Mouse (Mus musculus): ENCODE results near the gene Atp5b. TPM values are rescaled to one million over a fixed set of nuclear protein-coding genes. Genes with fewer than 3 reads are reported as not detected.

Atp5b gene
- polyA plus RNA-seq, 1 experiment from 2014 or later, result 2,183 TPM

GRCm38 (mm10) chr10:128053001-128053400 lies 30.1 kb upstream of the Atp5b start:
- H3K27me3 ChIP-seq (ENCODE audit: insufficient read depth, low read length), result no peaks in the 10 kb centered on the region
- 91% methylated on average over 8 of the region's 8 CpGs for WGBS
- no peak for TF ChIP-seq CTCF (IDR thresholded peaks at IDR 0.05; ENCODE audit: low read depth)
- DNase-seq (no peak), ATAC-seq (ENCODE audit: insufficient read depth) (no peak)
- no peak overlapping the region for H3K27ac ChIP-seq (ENCODE audit: low read depth)
- H3K4me2 ChIP-seq, result no peak overlapping the region
- no peaks in the 10 kb centered on the region for H3K9me3 ChIP-seq (ENCODE audit: low read depth, low read length)
- H3K4me3 ChIP-seq (ENCODE audit: low read depth, low read length), result no peak overlapping the region
- H3K36me3 ChIP-seq (ENCODE audit: insufficient read depth), result peaks cover 35% of the 10 kb centered on the region
- H3K4me1 ChIP-seq (ENCODE audit: insufficient read depth), result peaks cover 4% of the 10 kb centered on the region; the same call in 1 of the 2 replicates
- no peak overlapping the region for H3K9ac ChIP-seq

- no peaks in the 10 kb centered on the region for H3K9me3 ChIP-seq (ENCODE audit: low read depth, low read length)
- peak overlapping the region; percentile 97 for H3K27ac ChIP-seq (ENCODE audit: low read depth)
- peak overlapping the region; percentile 93 for H3K4me2 ChIP-seq
- H3K4me3 ChIP-seq (ENCODE audit: low read depth, low read length), result peak overlapping the region; percentile 72
- H3K36me3 ChIP-seq (ENCODE audit: insufficient read depth), result peaks cover 18% of the 10 kb centered on the region; the same call in 1 of the 2 replicates
- under 1% methylated on average over 18 of the region's 18 CpGs for WGBS
- ATAC-seq (ENCODE audit: insufficient read depth) (peak; percentile 44), DNase-seq (no peak)
- TF ChIP-seq CTCF (IDR thresholded peaks at IDR 0.05; ENCODE audit: low read depth), result no peak
- H3K4me1 ChIP-seq (ENCODE audit: insufficient read depth), result peaks cover 11% of the 10 kb centered on the region
- H3K9ac ChIP-seq, result peak overlapping the region; percentile 85
- no peaks in the 10 kb centered on the region for H3K27me3 ChIP-seq (ENCODE audit: insufficient read depth, low read length)
Measured at GRCm38 (mm10) chr10:128058184-128058583, 24.9 kb upstream of the Atp5b start.

GRCm38 (mm10) chr10:128058601-128059151 lies 24.4 kb upstream of the Atp5b start, which contains the start of gene Ptges3:
Ptges3 (plus strand) TSS chr10:128058954.
- WGBS, result under 1% methylated on average over 70 of the region's 72 CpGs
- peak within 1 kb of the TSS; percentile 85 for H3K9ac ChIP-seq
- no peak for TF ChIP-seq CTCF (IDR thresholded peaks at IDR 0.05; ENCODE audit: low read depth)
- H3K9me3 ChIP-seq (ENCODE audit: low read depth, low read length), result no peaks in the 10 kb centered on the region
- peak within 1 kb of the TSS; percentile 93 for H3K4me2 ChIP-seq
- peaks cover 11% of the 10 kb centered on the region for H3K4me1 ChIP-seq (ENCODE audit: insufficient read depth)
- ATAC-seq (ENCODE audit: insufficient read depth) (peak; percentile 92), DNase-seq (peak; percentile 99)
- no peaks in the 10 kb centered on the region for H3K27me3 ChIP-seq (ENCODE audit: insufficient read depth, low read length)
- peak within 1 kb of the TSS; percentile 72 for H3K4me3 ChIP-seq (ENCODE audit: low read depth, low read length)
- peaks cover 21% of the 10 kb centered on the region for H3K36me3 ChIP-seq (ENCODE audit: insufficient read depth)
- H3K27ac ChIP-seq (ENCODE audit: low read depth), result peak within 1 kb of the TSS; percentile 97

- peak overlapping the region; percentile 93 for H3K4me2 ChIP-seq
- TF ChIP-seq CTCF (IDR thresholded peaks at IDR 0.05; ENCODE audit: low read depth), result 0 out of 2 replicates have a peak, but pooled peaks have one; percentile 8
- H3K27me3 ChIP-seq (ENCODE audit: insufficient read depth, low read length), result no peaks in the 10 kb centered on the region
- H3K36me3 ChIP-seq (ENCODE audit: insufficient read depth), result peaks cover 26% of the 10 kb centered on the region
- peaks cover 11% of the 10 kb centered on the region for H3K4me1 ChIP-seq (ENCODE audit: insufficient read depth)
- DNase-seq (peak; percentile 75), ATAC-seq (ENCODE audit: insufficient read depth) (peak; percentile 66)
- H3K27ac ChIP-seq (ENCODE audit: low read depth), result peak overlapping the region; percentile 97
- under 1% methylated on average over 55 of the region's 62 CpGs for WGBS
- H3K9me3 ChIP-seq (ENCODE audit: low read depth, low read length), result no peaks in the 10 kb centered on the region
- peak overlapping the region; percentile 85 for H3K9ac ChIP-seq
- H3K4me3 ChIP-seq (ENCODE audit: low read depth, low read length), result peak overlapping the region; percentile 72
Measured at GRCm38 (mm10) chr10:128059207-128059981, 23.7 kb upstream of the Atp5b start.

GRCm38 (mm10) chr10:128061109-128061508 lies 22.0 kb upstream of the Atp5b start:
- H3K4me2 ChIP-seq, result peak overlapping the region; percentile 93
- ATAC-seq (ENCODE audit: insufficient read depth) (no peak), DNase-seq (no peak)
- H3K4me1 ChIP-seq (ENCODE audit: insufficient read depth), result peaks cover 11% of the 10 kb centered on the region
- TF ChIP-seq CTCF (IDR thresholded peaks at IDR 0.05; ENCODE audit: low read depth), result no peak
- H3K9me3 ChIP-seq (ENCODE audit: low read depth, low read length), result no peaks in the 10 kb centered on the region
- no peaks in the 10 kb centered on the region for H3K27me3 ChIP-seq (ENCODE audit: insufficient read depth, low read length)
- no peak overlapping the region for H3K27ac ChIP-seq (ENCODE audit: low read depth)
- peak overlapping the region; percentile 72 for H3K4me3 ChIP-seq (ENCODE audit: low read depth, low read length)
- H3K9ac ChIP-seq, result peak overlapping the region; percentile 85; the same call in 1 of the 2 replicates
- WGBS, result 78% methylated on average over 5 of the region's 5 CpGs
- H3K36me3 ChIP-seq (ENCODE audit: insufficient read depth), result peaks cover 39% of the 10 kb centered on the region

- no peak for TF ChIP-seq CTCF (IDR thresholded peaks at IDR 0.05; ENCODE audit: low read depth)
- Histone ChIP-seq H3K36me3 (ENCODE audit: insufficient read depth) (peaks cover 42% of the 10 kb centered on the region), H3K27me3 (ENCODE audit: insufficient read depth, low read length) (no peaks in the 10 kb centered on the region), H3K4me2 (no peak overlapping the region), H3K4me1 (ENCODE audit: insufficient read depth) (peaks cover 11% of the 10 kb centered on the region), H3K27ac (ENCODE audit: low read depth) (no peak overlapping the region), H3K9me3 (ENCODE audit: low read depth, low read length) (no peaks in the 10 kb centered on the region), H3K4me3 (ENCODE audit: low read depth, low read length) (no peak overlapping the region), H3K9ac (no peak overlapping the region)
- DNase-seq (no peak), ATAC-seq (ENCODE audit: insufficient read depth) (no peak)
- WGBS, result 92% methylated on average over 6 of the region's 6 CpGs
Measured at GRCm38 (mm10) chr10:128062221-128062989, 20.7 kb upstream of the Atp5b start.
